Mouse (Mus musculus): ENCODE measurements around the gene Asic2.

Asic2 gene

DNA sequence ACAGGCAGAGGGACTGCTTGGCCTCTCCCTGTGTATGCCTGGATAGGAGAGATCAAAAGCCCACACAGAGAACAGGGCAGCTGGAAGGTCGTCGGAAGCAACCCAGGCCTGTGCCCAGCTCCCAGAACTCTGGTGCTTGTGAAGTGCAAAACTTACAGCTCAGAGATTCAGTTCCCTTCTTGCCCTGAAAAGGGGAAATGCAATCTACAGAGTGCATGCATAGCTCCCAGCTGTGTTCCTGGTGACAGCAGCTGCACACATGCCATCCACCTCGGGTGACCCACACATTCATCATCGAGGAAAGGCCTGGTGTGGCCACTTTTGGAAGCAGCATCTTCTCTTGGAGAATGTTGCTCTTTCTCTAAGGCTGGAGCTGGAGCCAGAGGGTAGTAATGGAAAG is 13.9 kb downstream of the Asic2 start:
- DNase-seq (ENCODE audit: low spot score): no peak

DNA sequence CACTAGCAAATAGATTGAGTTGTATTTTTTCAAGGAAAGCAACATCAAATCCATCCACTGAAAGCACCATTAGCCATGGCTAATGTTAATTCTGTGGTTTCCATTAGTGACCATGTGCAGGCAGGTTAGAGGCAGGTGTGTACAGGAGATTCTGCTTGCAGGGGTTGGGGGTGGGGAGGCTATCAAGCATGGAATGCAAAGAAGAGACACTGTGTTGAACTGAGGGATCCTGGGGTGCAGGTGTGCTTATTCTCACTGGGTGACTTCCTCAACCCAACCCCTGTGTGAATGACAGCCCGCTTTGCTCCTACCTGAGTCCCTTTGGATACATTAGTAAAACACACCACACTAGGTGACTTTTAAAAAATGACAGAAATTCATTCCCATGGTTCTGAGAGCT is 20.2 kb downstream of the Asic2 start:
- no peak for DNase-seq (ENCODE audit: low spot score)

DNA sequence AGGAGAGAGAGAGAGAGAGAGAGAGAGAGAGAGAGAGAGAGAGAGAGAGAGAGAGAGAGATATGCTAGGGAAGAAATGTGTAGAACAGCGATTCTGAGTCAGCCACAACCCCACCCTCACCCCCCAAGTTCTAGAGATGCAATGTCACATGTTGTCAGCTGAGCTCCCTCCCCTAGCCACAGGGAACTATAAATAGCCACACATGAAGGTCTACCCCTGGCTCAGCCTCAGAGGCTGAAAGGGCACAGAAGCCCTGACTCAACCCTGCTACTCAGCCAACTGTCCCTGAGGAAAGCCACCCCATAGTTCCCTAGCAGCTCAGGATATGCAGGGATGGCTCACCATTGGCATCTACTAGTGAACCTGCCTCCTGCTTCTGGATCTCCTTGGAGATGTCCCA is 26.1 kb downstream of the Asic2 start:
- DNase-seq (ENCODE audit: low spot score): no peak

DNA sequence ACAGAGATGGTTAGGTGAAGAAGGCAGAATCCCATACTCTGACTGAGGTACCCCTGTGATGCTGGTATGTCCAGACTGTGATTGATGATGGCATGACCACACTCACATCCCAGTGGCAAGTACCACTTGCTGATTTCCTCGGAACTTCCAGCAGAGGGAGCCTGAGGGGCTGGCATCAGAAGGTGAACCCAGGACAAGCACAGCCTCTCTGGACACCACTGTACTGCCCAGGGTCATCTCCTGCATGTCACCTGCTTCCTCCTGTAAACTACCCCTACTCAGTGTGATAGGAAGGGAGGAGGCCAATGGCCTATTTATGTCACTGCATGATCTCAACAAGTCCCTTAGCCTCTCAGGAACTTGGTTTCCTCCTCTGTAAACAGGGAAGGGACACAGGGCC is 27.3 kb downstream of the Asic2 start:
- no peak for DNase-seq (ENCODE audit: low spot score)

DNA sequence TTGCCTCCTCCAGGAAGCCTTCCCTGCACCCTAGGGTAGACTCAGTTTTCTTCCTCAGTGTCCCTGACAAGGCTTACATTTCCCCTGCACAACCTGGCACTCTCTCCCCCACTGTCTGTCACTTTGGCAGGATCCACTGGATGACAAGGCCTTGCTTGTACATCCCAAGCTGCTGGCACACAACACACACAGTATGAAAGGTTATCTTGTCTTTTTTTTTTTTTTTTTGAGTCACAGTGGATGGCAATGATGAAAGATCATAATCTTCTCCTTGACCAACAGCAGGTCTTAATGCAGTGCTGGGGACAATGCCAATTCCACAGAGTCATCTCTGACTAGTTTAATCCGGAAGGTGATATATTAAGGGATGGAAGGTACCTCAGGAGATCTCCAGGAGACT is 30.7 kb downstream of the Asic2 start:
- no peak for DNase-seq (ENCODE audit: low spot score)

DNA sequence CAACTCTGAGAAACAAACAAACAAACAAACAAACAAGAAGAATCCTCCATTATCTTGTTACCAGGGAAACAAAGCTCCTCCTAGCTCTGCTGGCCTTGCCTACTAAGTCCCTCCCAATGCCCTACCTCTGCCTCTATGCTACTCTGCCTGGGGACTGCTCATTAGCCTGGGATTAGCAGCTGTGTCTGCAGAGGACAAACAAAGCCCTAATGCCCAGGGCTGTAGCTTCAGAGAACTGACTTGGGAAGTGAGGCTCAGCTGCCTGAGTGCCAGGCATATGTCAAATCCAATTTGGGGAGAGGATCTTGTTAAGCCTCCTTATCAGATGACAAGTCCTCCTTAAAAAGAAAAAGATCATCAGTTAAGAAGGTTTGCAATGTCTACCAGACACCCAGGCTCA is 41.9 kb downstream of the Asic2 start:
- DNase-seq (ENCODE audit: low spot score): no peak

DNA sequence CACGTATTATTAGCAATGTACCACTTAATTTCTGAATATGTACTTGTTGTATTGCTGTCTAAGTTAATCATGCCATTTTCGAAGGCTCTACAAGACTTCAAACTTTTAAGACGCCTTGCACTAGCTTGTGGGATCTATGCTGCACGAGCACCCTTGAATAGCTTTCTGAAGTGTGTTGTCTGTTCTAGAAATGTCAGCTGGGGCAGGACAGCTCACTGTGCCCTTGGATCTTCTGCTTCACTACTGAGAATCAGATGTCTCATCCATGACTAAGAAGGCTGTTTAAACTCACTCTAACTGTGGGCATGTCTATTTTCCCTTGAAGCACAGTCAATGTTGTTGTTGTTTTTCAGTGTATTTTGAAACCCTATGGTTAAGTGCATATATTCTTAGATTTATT is 44.6 kb downstream of the Asic2 start:
- no peak for DNase-seq (ENCODE audit: low spot score)

DNA sequence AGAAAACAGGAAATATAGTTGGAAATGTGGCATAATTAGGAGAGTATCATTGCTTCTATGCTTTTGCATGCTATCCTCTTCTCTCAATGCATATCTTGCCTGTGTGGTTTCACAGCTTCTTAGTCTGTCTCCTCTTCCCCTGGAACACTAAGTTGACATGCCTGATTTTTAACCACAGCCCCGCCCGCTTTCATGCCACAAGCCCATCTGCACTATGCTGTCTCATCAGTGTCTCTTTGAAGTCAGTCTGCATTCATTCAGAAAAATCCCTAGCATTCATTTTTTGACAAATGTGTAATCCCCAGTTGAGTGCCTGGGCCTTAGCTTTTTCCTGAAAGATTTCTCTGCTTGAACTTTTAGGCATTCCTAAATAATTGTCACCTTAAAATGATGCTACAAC is 45.2 kb downstream of the Asic2 start:
- no peak for DNase-seq (ENCODE audit: low spot score)

DNA sequence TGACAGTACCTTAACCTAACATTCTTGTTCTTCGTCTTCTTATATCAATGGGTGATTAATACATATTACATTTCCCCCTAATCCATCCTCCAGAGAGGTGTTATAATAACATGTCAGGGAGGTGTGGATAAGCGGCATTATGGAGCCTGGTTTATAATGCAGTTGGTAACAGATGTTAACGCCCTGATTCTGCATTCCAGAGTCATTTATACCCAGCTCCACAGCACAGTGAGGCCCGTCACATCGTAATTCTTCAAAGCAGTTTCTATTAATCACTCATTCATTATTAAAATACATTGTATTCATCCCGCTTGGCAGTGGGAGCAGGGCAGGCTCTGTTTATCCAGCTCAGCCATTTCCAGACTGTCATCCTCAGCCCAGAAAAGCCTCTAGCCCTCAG is 52.8 kb downstream of the Asic2 start:
- DNase-seq (ENCODE audit: low spot score): no peak

DNA sequence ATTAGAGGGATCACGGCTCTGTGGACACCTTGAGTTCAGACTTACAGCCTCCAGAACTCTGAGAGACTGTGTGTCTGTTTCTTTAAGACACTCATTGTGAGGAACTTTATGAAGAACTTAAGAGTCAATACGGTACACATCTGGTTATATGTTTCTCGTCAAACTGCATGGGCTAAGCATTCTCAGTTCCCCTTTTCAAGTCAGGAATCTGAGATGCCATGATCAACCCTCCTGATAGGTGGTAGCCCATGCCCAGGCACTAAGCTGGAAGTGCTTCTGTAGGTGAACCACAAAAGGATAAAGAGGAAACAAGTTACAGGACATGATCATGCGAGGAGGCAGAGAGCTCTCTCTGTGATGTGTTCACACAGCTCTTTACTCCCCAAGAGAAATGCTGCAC is 55.2 kb downstream of the Asic2 start:
- no peak for DNase-seq (ENCODE audit: low spot score)

DNA sequence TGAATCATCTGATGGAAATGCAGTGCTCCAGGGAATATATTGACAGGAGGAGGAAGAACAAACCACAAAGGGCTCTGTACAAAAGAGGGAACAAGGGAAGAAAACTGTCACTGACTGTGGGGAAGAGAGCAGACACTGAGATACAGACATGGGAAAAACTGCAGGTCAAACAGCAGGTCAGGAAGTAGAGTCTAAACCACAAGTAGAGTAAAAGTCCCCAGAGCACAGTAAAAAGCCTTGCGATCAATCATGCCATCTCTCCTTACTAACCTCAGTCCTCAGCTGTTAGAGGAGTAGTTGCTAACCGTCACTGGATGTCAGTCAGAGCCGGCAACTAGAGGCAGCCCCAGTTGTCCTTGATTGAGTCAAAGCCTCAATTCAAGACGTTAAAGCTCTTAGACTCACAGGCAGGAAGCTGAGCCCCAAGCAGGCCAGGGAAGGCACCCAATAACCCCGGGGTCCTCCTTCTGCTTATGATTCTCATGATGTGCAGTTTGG is 58.8 kb downstream of the Asic2 start:
- DNase-seq (ENCODE audit: low spot score): no peak

DNA sequence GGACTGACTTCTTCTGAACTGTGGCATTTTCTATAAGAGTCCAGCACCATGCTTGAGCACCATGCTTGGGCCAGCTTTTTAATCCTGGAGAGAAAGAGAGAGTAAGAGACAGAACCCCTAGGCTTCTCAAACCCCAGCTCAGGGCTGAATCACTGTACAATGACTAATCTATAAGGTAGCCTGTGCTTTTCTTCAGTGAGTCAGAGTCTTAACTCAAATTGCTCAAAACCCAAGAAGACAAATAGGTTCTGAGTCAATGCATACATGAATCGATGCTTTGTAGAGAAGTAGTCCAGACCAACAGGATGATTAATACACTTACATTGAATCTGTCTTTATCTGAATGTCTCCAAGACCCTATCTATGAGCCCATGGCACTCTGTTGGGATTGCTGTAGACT is 59.5 kb downstream of the Asic2 start:
- DNase-seq (ENCODE audit: low spot score): no peak

DNA sequence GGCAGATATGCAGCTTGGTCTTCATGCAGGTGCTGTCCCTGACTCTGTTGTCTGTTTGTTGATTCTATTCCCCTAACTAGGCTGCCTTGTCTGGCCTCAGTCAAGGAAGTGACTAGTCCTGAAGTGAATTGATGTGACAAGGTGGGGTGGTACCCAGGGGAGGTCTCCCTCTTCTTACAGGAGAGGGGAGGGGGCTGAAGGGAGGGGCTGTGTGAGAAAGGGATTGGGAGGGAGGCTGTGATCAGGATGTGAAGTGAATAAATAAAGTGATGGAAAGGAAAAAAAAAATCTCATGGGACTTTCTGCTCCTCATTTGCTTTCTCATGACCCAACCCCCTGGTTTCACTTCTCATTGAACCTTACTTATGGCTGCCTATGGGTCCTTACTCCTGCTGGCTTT is 65.9 kb downstream of the Asic2 start:
- no peak for DNase-seq (ENCODE audit: low spot score)

DNA sequence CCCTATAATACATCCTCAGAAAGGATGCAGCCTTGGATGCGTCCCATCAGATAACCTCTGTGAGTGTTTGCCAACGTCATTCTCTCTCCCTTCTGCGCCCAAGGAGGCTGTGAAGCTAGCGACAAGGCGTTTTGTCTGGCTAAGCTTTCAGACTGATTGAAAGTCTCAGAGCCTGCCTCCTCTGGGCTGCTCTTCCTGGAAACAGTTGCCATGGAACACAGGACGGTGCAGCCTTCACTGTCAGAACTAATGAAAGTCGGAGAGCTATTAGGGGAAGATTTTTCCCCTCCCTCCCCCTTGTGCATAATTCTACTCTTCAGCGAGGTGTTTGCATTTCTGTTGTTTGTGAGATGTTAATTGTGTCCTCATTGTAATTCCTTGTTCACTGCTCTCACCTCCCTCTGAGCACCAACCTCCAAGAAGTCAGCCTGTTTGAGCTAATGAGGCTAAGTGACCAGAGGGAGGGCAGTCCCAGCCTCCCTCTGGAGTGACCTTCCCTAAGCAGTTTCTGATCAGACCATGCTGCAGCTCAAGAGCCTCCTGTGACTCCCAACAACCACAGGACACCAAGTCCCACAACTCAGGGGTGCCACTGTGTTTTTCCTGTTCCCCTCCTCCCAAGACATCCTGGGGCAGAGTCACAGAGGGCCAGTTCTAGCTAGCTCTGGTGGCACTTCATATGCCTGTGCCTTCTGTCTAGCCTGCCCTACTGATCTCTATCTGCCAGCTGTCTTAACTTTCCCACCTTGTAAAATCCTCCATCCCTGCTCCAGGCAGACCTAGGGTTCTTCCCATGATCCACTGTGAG is 70.5 kb downstream of the Asic2 start:
- DNase-seq (ENCODE audit: low spot score): no peak

DNA sequence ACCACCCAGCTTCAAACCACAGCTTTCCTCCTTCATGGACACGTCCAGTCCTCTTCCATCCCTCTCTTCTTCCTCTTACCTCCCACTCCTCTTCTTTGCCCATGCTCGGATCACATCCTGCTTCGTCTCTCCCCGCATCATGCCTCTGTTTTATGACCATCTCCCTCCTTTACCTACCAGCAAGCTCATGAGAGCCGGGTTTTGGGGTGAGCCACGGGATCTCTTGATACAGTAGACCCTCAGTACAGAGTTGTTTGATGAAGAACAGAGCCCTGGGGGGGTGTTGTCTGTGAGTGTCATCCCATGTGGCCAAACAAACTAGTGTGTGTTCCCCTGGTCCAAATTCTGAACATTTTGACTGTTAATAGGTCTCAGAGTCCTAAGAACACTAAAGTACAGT is 71.7 kb downstream of the Asic2 start:
- no peak for DNase-seq (ENCODE audit: low spot score)

DNA sequence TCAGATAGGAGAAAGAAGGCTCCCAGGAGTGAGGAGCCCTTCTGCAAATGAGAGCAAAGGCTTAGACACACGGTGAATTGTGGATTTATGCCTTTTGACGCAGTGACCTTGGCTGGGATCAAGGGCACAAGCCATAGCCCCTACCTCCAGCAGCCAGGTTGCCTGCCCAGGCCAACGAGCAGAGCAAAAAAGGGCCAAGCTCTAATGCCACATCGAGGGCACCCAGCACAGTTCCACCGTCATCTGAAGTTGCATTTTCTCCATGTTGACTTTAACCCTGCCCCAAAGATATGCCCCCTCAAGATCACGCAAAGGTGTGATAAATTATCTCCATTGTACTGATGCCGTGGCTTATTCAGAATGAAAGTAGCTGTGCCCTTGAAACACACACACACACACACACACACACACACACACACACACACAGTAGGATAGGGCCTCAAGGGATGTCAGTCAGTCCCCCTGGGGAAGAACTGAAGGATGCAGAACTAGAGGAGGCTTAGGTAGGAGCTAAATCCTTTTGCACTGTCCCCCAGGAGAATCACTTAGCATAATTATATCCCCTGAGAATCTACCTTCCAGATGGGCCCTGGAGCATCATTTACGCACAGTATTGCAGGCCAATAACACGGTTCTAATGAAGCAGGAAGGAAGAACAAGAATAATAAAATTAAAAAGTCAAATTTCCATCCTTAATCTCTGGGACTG is 96.6 kb downstream of the Asic2 start:
- DNase-seq (ENCODE audit: low spot score): no peak

DNA sequence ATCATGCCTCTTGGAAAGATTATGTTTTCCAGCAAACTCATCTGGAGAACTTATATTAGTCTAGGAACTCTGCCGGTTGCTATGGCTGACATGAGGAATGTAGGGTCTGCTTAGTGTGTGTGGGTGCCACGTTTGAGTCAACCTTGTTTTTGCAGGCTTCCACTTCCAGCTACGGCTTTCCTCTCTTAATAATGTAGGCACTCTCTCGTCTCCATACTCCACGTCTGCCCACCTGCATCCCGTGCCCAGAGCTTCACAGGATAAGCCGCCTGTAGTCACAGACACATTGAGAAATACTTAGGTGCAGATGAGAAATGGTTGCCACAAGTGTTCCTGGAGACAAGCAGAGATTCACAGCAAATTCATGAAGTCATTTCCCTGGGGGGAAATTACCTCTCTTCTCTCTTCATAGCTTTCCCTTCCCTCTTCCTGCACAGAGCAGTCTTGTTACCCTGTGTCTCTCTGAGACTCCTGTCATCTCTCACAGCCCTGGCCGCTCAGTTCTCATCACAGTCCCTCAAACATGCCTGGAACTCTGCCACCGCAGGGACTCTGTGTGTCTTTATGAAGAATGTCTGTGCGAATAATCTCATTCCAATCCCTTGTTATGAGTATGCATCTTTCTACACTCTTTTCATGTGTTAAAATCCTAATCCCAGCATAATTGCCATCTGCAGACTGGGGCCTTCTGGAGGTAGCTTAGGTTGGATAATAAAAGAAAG is 102.4 kb downstream of the Asic2 start:
- no peak for DNase-seq (ENCODE audit: low spot score)

DNA sequence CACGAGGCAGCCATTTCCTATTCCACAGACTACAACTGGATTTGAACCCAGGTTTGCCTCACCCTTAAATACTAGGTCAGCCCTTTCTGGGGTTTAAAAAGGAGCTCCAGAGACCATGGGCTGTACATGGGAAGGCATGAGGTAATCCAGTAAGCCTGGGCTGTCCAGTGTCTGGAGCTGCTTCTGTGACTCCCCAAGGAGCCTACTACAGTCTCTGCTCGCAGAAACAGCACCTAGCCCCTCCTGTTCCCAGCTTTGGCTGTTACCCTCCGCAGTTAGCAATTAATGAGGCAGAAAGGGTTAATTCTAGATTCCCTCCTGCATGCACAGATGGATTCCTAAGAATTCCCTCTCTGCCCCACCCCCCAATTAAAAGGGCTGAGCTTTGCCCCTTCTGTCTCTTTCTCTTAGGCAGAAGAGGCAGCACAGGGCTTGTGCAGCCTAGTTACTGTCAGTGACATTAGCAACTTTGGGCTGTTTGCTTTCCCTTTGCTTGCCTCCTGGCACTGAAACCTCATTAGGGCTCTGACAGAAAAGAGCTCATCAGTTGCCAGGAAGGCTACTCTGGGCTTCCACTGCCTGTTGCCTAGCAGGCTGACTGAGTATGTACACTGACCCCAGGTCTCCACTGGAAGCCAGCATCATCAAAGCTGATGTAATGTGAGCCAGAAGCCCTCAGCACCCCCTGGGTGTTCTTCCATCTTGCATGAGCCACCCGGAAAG is 107.8 kb downstream of the Asic2 start, which contains the start of gene 5530401A14Rik:
Gene 5530401A14Rik, plus strand, starts transcription at position 424 of the 723 bp plus-strand sequence.
- no peak for DNase-seq (ENCODE audit: low spot score)

DNA sequence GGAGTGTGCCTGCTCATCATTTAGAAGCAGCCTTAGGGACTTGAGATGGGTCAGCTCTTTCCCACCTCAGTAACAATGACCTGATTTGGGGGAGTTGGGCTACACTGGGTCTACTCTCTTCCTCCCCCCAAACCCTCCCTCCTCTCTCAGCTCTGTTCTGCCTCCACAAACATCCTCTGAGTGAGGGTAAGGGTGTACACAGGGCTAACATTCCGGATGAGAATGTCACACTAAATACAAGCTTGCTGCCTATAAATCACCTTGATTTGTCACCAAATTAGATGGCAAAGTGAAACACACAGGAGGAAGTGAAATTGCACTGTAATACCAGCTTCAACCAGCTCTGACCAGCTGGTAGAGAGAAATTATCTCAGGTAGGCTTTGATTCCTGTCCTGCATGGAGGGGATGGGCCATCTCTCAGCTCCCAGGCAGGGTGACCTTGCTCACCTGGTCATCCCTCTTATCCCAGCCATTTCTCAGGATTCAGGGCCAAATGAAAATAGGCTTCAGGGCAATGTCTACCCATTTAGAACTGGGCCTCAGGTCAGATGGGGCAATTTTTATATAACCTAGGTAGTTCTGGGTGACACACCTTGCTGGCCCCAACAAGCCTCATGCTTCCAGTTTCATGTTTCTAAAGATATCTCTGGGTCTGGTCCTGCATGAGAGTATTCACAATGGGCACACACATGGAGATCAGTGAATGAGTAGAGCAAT is 120.3 kb downstream of the Asic2 start:
- no peak for DNase-seq (ENCODE audit: low spot score)

DNA sequence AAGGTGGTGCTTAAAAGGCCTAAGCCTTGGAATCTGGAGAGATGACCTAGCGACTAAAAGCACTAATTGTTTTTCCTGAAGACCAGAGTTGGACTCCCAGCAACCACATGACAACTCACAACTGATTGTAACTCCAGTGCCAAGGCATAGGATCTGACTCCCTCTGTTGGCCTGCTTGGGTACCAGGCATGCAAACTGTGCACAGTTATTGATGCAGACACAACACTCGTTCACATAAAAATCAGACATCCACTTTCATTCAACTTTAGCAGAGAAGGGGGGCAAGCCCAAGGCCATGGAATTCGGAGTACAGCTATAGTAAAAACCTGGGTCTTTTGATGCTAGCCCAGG is 122.6 kb downstream of the Asic2 start:
- no peak for DNase-seq (ENCODE audit: low spot score)

DNA sequence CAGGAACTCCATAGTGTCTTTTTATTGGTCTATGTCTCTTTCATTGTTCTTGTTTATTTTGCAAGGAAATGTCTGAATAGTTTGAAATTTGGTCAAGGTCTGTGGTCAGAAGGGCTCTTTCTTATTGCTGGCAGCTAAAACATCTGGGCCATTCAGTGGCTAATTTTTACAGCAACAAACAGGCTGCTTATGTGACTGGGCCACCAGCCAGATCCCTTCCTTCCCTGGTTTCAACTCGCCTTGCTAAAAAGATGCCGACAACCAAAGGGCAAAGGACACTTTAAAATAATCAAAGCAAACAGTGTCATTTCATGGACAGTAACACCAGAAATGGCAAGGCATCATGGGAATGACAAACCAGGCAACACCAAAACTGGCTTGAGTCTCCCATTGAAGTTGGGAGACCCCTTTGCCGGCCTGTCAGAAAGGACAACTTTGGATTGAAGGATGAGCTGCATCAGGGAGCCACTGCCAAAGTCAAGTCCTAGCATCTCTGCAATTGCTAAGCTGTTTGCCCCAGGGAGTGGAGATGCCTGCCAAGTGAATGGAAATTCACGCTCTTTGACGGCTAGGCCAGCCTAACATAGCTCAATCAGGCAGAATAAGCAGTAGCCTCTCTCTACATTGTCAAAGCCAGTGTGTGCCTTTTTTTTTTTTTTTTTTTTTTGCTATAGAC is 123.1 kb downstream of the Asic2 start:
- peak; percentile 18 for DNase-seq (ENCODE audit: low spot score)

Data from lung, postnatal 25 days (tissue).